Mouse (Mus musculus) heart, embryonic 14.5 days (tissue): ENCODE measurements around the gene Utp15. TPM values are rescaled to one million over a fixed set of nuclear protein-coding genes. Genes with fewer than 3 reads are reported as not detected.

Source experiments
- ATAC-seq: fragments of 200-750 bp; cut with Nextera tagmentation; 2 replicates; pipeline ENCODE4 v1.8.0; 2017; ENCODE audit warnings: low read depth, moderate TSS enrichment; ENCODE audit not compliant: insufficient number of reproducible peaks, insufficient read depth, low FRiP score
- H3K27ac ChIP-seq, 2 experiments: fragments of 200-500 bp in 1 of 2; fragments of 300-500 bp in 1 of 2; sonication (generic) in 1 of 2; replicated peaks in 1 of 2; 2 replicates each; pipeline ENCODE4 v1.5.1; 2012 to 2014; ENCODE audit warnings: low read depth in 2 of 2, low read length in 2 of 2, control low read depth in 1 of 2, mild to moderate bottlenecking in 1 of 2, mixed read lengths in 1 of 2; ENCODE audit not compliant: control insufficient read depth in 1 of 2, insufficient read depth in 1 of 2
- H3K27me3 ChIP-seq: fragments of 300-500 bp; sonication (generic); 2 replicates; pipeline ENCODE4 v1.6.1; 2014; ENCODE audit warnings: mild to moderate bottlenecking, low read length, control low read depth; ENCODE audit not compliant: control insufficient read depth, insufficient read depth
- H3K36me3 ChIP-seq: fragments of 300-500 bp; sonication (generic); 2 replicates; pipeline ENCODE4 v1.6.1; 2014; ENCODE audit warnings: mild to moderate bottlenecking, control low read depth, low read length, mixed read lengths; ENCODE audit not compliant: control insufficient read depth, insufficient read depth
- H3K4me1 ChIP-seq, 2 experiments: fragments of 200-500 bp in 1 of 2; fragments of 300-500 bp in 1 of 2; sonication (generic) in 1 of 2; 2 replicates each; pipeline ENCODE4 v1.6.1; 2012 to 2014; ENCODE audit warnings: low read length in 2 of 2, control low read depth in 1 of 2, mixed read lengths in 1 of 2; ENCODE audit not compliant: control insufficient read depth in 2 of 2, insufficient read depth in 2 of 2
- H3K4me2 ChIP-seq: fragments of 300-500 bp; sonication (generic); 2 replicates; pipeline ENCODE4 v1.6.1; 2014; ENCODE audit warnings: mild to moderate bottlenecking, low read length
- H3K4me3 ChIP-seq, 2 experiments: fragments of 200-500 bp in 1 of 2; fragments of 300-500 bp in 1 of 2; sonication (generic) in 1 of 2; 2 replicates each; pipeline ENCODE4 v1.5.1; 2012 to 2014; ENCODE audit warnings: low read length in 2 of 2, mild to moderate bottlenecking in 2 of 2, control low read depth in 1 of 2, low read depth in 1 of 2, moderate library complexity in 1 of 2; ENCODE audit not compliant: control insufficient read depth in 1 of 2, insufficient read depth in 1 of 2
- H3K9ac ChIP-seq: fragments of 300-500 bp; sonication (generic); 2 replicates; pipeline ENCODE4 v1.6.1; 2014; ENCODE audit warnings: mild to moderate bottlenecking, low read length
- H3K9me3 ChIP-seq: fragments of 300-500 bp; sonication (generic); 2 replicates; pipeline ENCODE4 v1.6.1; 2016; ENCODE audit warnings: low read length, control low read depth; ENCODE audit not compliant: control insufficient read depth
- WGBS: fragments of 180-500 bp; shearing (Covaris S2); extraction: QIAGEN DNeasy Blood & Tissue Kit; methylation state at CpG from one replicate; pipeline ENCODE4 v1.1.7; 2014; 5-methylcytosine and 5-hydroxymethylcytosine counted together
- polyA plus RNA-seq: library from polyadenylated mRNA; unstranded; fragments of >200 nt; fragmentation: Nextera tagmentation; extraction: Ambion mirVana; gene quantifications from 2 replicates; pipeline ENCODE4 v1.2.1, GENCODE M21; 2014

Gene Utp15
- 16.2 TPM in 2 replicates for polyA plus RNA-seq

DNA sequence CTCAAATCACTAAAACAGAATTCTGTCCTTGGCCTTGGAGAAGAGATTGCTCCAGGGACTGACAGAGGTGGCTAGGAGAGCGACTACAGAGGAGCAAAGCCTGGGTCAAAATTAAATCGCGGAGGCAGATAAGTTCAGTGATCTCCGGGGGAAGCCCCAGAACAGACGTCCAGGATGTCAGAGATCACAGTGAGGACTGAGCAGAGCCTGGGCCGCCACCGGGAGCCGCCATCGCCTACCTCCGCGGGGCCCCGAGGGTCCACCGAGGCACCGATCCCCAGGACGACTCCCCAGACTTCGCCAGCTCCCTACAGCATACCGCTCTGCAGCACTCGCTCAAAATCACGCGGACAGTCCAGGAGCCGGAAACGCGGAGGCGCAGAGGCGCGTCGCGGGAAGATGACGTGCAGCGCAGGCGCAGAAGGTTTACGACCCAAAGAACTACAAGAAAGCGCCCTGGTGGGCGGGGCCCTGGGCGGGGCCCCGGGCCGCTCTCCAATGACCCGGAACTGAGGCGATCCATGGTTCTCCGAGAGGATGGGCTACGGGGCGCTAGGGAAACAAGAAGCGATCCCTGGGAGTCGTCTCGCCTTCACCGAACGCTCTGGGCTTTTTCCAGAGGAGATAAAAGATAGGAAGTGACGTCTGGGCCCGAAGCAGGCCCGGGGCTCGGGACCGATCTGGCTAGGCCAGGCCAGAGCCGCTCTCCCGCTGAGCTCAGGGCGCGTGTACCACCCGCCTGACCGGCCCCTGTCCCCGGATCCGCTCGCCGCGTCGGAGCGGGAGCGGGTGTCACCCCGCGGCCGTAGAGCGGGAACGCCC, at the start of gene Utp15, which contains the start of gene Ankra2:
Gene Utp15 (minus strand): TSS at position 406 of the 822 bp plus-strand sequence.
Gene Ankra2 (plus strand): TSS at position 439 of the 822 bp plus-strand sequence.
- no peaks in the 10 kb centered on the region for H3K27me3 ChIP-seq
- H3K27ac ChIP-seq, result peak within 1 kb of the TSS; percentile 89 to 91
- H3K4me2 ChIP-seq, result peak within 1 kb of the TSS; percentile 86
- H3K4me1 ChIP-seq, result peaks cover 0 to 15% of the 10 kb centered on the region in 2 experiments; a peak in 3 of 4 replicates
- H3K36me3 ChIP-seq, result peaks cover 36% of the 10 kb centered on the region
- under 1% methylated on average over 68 of the region's 71 CpGs for WGBS
- ATAC-seq, result peak; percentile 98
- H3K9ac ChIP-seq, result peak within 1 kb of the TSS; percentile 91
- peak within 1 kb of the TSS; percentile 81 for H3K4me3 ChIP-seq
- no peaks in the 10 kb centered on the region for H3K9me3 ChIP-seq

DNA sequence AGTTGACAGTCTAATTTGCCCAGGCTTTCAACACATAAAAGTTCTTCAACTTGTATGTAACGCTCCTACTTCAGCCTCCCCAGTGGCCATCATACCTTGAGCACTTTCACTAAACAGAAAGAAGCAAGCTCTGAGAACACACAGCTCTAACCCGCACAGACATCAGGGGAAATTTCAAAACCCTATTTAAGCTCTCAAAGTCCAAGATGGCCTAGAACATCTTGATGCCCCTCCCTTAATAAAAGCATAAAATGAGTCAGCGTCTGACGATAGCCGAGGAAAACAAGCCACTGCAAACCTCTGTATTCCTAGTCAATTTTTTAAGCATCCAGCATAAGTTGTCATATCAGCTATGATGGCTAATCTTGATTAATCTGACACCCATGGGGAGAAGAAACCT, 48.8 kb upstream of the Utp15 start:
- H3K27ac ChIP-seq, result no peak overlapping the region
- H3K4me2 ChIP-seq, result no peak overlapping the region
- no peak overlapping the region for H3K4me3 ChIP-seq
- H3K9me3 ChIP-seq, result no peaks in the 10 kb centered on the region
- H3K9ac ChIP-seq, result no peak overlapping the region
- H3K27me3 ChIP-seq, result no peaks in the 10 kb centered on the region
- peaks cover 2 to 14% of the 10 kb centered on the region in 2 experiments; a peak in 3 of 4 replicates for H3K4me1 ChIP-seq
- 93% methylated on average over 5 of the region's 5 CpGs for WGBS
- no peak for ATAC-seq
- peaks cover 77% of the 10 kb centered on the region for H3K36me3 ChIP-seq

DNA sequence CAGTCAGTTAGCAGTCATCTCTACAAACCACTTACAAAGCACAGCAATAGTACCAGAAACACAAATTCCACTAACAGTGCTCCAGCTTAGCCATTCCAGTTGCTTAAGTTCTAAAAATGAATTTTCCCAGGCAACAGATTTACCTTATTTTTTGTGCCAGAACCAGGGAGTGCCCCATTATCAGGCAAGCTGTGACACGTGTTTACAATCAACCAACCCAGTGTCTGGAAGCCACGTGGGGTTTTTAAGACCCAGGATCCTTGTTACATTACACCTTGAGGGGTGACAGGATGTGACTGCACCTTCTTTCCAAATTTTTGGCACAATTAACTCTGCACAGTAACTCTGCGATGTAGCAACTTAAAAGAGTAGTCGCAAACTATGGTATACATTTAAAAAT, 45.9 kb upstream of the Utp15 start:
- Histone ChIP-seq H3K4me3 (no peak overlapping the region), H3K9ac (no peak overlapping the region), H3K27ac (no peak overlapping the region), H3K36me3 (peaks cover 62% of the 10 kb centered on the region), H3K27me3 (no peaks in the 10 kb centered on the region), H3K4me1 (peaks cover 2 to 4% of the 10 kb centered on the region in 2 experiments; a peak in 1 of 4 replicates), H3K9me3 (no peaks in the 10 kb centered on the region), H3K4me2 (no peak overlapping the region)
- WGBS, result 77% methylated on average over 4 of the region's 4 CpGs
- no peak for ATAC-seq

DNA sequence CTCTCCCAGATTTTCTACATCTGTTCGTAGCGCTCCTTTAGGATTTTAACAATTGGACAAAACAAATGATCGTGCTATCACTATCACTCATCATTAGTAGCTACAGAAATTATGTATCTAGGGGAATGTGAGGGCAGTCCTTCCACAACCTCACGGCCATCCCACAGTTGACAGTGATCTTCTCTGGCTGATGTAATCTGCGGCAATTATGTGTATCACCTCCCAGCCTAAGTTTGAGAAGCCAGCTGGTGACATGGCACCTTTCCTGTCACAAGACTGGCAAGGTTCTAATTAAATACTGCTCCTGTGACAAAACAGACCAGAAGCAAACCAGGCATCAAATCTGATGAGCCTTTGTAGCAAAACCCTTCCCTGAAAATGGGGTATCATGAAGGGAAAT, 45.2 kb upstream of the Utp15 start:
- H3K4me1 ChIP-seq, result peaks cover 2 to 4% of the 10 kb centered on the region in 2 experiments; a peak in 1 of 4 replicates
- no peak overlapping the region for H3K4me2 ChIP-seq
- H3K27ac ChIP-seq, result no peak overlapping the region
- no peak overlapping the region for H3K9ac ChIP-seq
- no peak for ATAC-seq
- H3K9me3 ChIP-seq, result no peaks in the 10 kb centered on the region
- 84% methylated on average over 5 of the region's 5 CpGs for WGBS
- H3K36me3 ChIP-seq, result peaks cover 55% of the 10 kb centered on the region
- no peak overlapping the region for H3K4me3 ChIP-seq
- H3K27me3 ChIP-seq, result no peaks in the 10 kb centered on the region

DNA sequence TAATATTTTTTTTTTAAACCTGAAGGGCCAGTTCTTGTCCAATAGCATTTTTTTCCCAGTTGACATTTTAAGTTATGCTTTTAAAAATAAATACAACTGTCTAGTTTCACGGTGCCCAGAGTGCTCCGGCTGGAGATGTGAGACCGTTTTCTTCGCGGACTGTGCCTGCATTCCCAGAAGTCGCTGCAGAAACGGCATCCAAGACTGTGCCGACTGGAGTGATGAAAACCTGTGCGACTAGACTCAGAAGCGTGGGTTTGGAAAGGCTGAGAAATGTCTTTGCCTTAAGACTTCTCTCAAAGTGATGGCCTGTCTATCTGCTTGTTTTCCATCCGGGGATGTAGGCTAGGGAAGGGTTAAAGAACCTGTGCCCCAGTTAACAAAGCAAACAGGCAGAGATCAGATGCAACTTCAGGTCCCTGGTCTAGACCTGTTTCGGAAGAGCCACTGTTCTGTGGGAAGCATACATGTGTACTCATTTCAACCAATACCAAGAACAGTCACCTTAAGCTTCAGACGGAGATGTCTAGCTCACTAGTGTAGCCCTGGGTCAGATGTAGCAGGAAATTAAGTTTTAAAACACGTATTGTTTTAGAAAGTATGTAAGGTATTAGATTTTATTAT, 44.1 kb upstream of the Utp15 start:
- Histone ChIP-seq H3K27me3 (no peaks in the 10 kb centered on the region), H3K4me1 (peaks cover 2 to 4% of the 10 kb centered on the region in 2 experiments; a peak in 1 of 4 replicates), H3K9ac (no peak overlapping the region), H3K27ac (peak overlapping the region in 1 of 2 experiments; percentile 14; a peak in 1 of 4 replicates), H3K4me2 (peak overlapping the region; percentile 12; the same call in 1 of the 2 replicates), H3K9me3 (no peaks in the 10 kb centered on the region), H3K4me3 (no peak overlapping the region), H3K36me3 (peaks cover 45% of the 10 kb centered on the region)
- 35% methylated on average over 14 of the region's 14 CpGs for WGBS
- no peak for ATAC-seq

DNA sequence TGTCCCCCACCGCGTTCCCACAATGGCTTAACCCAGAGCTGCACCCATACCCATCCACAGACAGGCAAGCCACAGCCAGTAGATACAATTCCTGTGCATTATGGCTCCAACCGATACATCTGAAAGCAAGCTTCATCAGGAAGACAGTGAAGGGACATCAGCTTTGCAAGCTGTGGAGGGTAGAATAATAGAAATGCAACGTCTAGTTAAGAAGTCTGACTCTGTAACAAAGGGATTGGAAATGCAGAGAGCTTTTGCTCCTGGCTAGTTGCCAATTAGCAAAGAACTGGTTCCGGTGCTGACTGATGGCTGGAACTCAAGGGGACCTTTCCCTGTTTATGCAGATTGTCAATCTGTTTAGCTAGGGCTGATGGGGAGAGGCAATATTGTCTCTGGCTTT, 43.6 kb upstream of the Utp15 start:
- WGBS, result 30% methylated on average over 5 of the region's 5 CpGs
- Histone ChIP-seq H3K36me3 (peaks cover 39% of the 10 kb centered on the region), H3K4me2 (no peak overlapping the region), H3K9ac (no peak overlapping the region), H3K4me1 (peaks cover 2 to 4% of the 10 kb centered on the region in 2 experiments; a peak in 1 of 4 replicates), H3K9me3 (no peaks in the 10 kb centered on the region), H3K4me3 (no peak overlapping the region), H3K27me3 (no peaks in the 10 kb centered on the region), H3K27ac (no peak overlapping the region)
- ATAC-seq, result no peak

DNA sequence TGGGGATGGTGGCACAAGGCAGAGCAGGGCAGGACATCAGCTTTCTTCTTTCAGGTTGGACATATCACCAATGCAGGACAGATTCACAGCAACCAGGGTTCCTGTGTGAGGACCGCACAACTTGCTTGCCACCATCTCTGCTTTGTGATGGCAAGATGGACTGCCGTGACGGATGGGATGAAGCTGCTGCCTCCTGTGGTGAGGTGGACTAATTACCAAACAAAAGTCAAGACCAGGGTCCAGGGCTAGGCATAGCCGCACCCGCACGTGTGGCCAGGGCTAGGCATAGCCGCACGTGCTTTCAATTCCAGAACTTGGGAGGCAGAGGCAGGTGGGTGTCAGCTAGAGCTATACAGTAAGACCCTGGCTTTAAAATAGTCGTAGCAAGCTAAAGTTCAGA, 42.4 kb upstream of the Utp15 start:
- Histone ChIP-seq H3K36me3 (peaks cover 28% of the 10 kb centered on the region), H3K27me3 (no peaks in the 10 kb centered on the region), H3K4me2 (no peak overlapping the region), H3K9ac (no peak overlapping the region), H3K4me3 (no peak overlapping the region), H3K27ac (no peak overlapping the region), H3K9me3 (no peaks in the 10 kb centered on the region), H3K4me1 (peaks cover 2 to 4% of the 10 kb centered on the region in 2 experiments; a peak in 1 of 4 replicates)
- no peak for ATAC-seq
- 86% methylated on average over 9 of the region's 9 CpGs for WGBS
